Mouse (Mus musculus): ENCODE data around the gene Plpp3. TPM values are rescaled to one million over a fixed set of nuclear protein-coding genes. Genes with fewer than 3 reads are reported as not detected.
A peak's percentile ranks its signal among the peaks of the same experiment; 100 is the strongest.

Plpp3 gene
- polyA plus RNA-seq, 1 experiment: not detected

DNA sequence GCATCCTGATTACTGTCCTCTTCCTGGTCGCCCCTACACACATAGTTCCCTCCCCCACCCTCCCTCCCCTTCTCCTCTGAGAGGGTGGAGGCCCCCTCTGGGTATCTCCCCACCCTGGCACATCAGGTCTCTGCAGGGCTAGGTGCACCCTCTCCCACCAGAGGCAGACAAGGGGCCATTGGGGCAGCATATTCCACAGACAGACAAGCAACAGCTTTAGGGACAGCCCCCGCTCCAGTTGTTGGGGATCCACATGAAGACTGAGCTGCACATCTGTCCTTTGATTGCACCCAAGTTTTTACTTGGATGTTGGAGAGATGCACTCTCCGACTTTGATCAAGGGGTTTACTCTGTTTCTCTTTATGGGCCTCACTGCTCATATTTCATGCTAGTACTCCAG, 43.7 kb upstream of the Plpp3 start:
- Histone ChIP-seq H3K4me1 (ENCODE audit: control insufficient read depth, insufficient read depth, low read length) (peaks cover 7% of the 10 kb centered on the region), H3K4me3 (ENCODE audit: insufficient read depth, low read depth, low read length) (no peak overlapping the region), H3K27ac (ENCODE audit: insufficient read depth, low read depth, low read length) (no peak overlapping the region)
- 93% methylated on average over 3 of the region's 3 CpGs for WGBS
- TF ChIP-seq POLR2A (IDR thresholded peaks at IDR 0.05; ENCODE audit: insufficient read depth, low read depth, low read length) (no peak), CTCF (IDR thresholded peaks at IDR 0.05; ENCODE audit: insufficient read depth, low read depth, low read length) (no peak)

GRCm38 (mm10) chr4:105121081-105121480, 36.1 kb upstream of the Plpp3 start:
- WGBS: 84% methylated on average over 6 of the region's 6 CpGs

DNA sequence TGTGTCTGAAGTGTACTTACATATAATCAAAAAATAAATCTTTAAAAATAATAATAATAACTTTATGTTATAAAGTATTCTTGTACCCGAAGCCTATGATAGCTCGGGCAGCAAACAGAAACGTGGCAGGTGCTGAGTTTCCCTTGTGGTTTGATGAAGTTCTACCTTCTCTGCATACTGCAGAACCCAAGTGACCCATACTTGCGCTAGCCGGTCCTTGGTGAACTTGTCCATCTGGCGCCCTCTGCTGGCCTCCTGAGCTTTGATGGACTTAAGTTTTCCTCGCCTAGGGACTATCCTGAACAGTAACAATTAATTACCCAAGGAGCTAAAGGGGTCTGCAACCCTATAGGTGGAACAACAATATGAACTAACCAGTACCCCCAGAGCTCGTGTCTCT, 34.7 kb upstream of the Plpp3 start:
- no peak for TF ChIP-seq POLR2A (IDR thresholded peaks at IDR 0.05; ENCODE audit: insufficient read depth, low read depth, low read length)
- TF ChIP-seq CTCF (IDR thresholded peaks at IDR 0.05; ENCODE audit: insufficient read depth, low read depth, low read length): 0 out of 2 replicates have a peak, but pooled peaks have one; percentile 10
- WGBS: 53% methylated on average over 8 of the region's 8 CpGs
- no peak overlapping the region for H3K4me3 ChIP-seq (ENCODE audit: insufficient read depth, low read depth, low read length)

More at GRCm38 (mm10) chr4:105121081-105121480, 36.1 kb upstream of the Plpp3 start:
- H3K4me1 ChIP-seq (ENCODE audit: control insufficient read depth, insufficient read depth, low read length): no peaks in the 10 kb centered on the region
- TF ChIP-seq POLR2A (IDR thresholded peaks at IDR 0.05; ENCODE audit: insufficient read depth, low read depth, low read length) (no peak), CTCF (IDR thresholded peaks at IDR 0.05; ENCODE audit: insufficient read depth, low read depth, low read length) (no peak)
- H3K27ac ChIP-seq (ENCODE audit: insufficient read depth, low read depth, low read length): no peak overlapping the region
- H3K4me3 ChIP-seq (ENCODE audit: insufficient read depth, low read depth, low read length): no peak overlapping the region

GRCm38 (mm10) chr4:105129212-105129611, 27.9 kb upstream of the Plpp3 start:
- Histone ChIP-seq H3K4me3 (ENCODE audit: insufficient read depth, low read depth, low read length) (no peak overlapping the region), H3K27ac (ENCODE audit: insufficient read depth, low read depth, low read length) (no peak overlapping the region), H3K4me1 (ENCODE audit: control insufficient read depth, insufficient read depth, low read length) (no peaks in the 10 kb centered on the region)
- TF ChIP-seq POLR2A (IDR thresholded peaks at IDR 0.05; ENCODE audit: insufficient read depth, low read depth, low read length) (no peak), CTCF (IDR thresholded peaks at IDR 0.05; ENCODE audit: insufficient read depth, low read depth, low read length) (no peak)
- 74% methylated on average over 7 of the region's 7 CpGs for WGBS

More for the DNA sequence above, 34.7 kb upstream of the Plpp3 start:
- Histone ChIP-seq H3K27ac (ENCODE audit: insufficient read depth, low read depth, low read length) (no peak overlapping the region), H3K4me1 (ENCODE audit: control insufficient read depth, insufficient read depth, low read length) (no peaks in the 10 kb centered on the region)

DNA sequence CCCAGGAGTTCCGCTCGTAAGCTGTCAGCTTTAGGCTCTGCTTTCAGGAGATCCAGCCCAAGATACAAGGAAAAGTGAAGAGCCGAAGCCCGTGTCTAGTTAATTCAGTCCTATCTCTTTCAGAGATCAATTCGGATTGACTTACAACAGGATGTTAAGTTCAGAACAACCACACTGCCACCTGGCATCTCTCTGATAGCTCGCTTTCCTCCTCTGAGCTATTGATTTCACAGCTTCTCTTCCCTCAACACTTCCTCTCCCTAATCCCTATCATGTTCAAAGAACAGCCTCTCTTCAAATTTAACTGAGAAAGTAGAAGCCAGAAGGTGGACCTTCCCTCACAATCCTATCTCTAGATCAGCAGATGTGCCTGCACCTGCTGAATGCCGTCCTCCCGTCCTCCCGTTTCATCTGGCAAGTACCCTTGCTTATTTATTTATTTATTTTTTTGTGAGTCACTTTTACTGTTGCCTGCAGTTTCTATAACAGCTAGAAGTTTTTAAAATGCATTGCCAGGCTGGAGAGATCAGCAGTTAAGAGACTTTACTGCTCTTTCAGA, 25.3 kb upstream of the Plpp3 start:
- WGBS: 86% methylated on average over 9 of the region's 9 CpGs
- no peak for TF ChIP-seq CTCF (IDR thresholded peaks at IDR 0.05; ENCODE audit: insufficient read depth, low read depth, low read length)
- no peak for TF ChIP-seq POLR2A (IDR thresholded peaks at IDR 0.05; ENCODE audit: insufficient read depth, low read depth, low read length)

DNA sequence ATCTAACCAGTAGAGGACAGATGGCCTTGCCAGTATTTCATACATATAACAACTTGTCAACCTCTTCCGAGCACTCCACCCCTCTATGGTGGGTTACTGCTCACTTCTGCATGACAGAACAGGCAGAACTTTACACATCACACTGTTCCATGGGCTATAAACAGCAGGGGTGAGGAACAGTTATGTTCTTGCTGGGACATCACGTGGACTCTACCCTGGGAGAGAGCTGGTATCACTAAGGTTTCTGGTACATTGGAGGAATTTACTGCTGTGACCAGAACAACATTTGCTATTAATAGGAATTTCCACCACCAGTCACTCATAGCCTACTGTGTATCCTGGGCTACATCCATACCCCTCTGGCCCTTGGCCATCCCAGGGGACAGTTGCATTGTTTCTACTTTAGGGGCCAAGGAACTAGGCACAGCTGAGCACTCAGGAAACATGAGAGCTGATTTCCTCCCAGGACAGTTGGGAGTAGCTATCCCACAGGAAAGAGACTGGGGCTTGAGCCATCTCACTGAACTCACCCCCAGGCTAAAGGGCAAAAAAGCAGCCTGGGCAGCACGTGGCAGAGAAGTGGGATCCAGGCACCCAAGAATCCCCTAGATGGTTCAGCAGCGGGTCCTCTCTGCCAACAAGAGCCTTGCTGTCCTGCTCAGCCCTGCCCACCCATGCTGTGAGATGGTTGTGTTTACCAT, 23.6 kb upstream of the Plpp3 start:
- TF ChIP-seq POLR2A (IDR thresholded peaks at IDR 0.05; ENCODE audit: insufficient read depth, low read depth, low read length): no peak
- no peak for TF ChIP-seq CTCF (IDR thresholded peaks at IDR 0.05; ENCODE audit: insufficient read depth, low read depth, low read length)
- Histone ChIP-seq H3K4me1 (ENCODE audit: control insufficient read depth, insufficient read depth, low read length) (no peaks in the 10 kb centered on the region), H3K4me3 (ENCODE audit: insufficient read depth, low read depth, low read length) (no peak overlapping the region), H3K27ac (ENCODE audit: insufficient read depth, low read depth, low read length) (no peak overlapping the region)
- 89% methylated on average over 4 of the region's 4 CpGs for WGBS

More for the DNA sequence above, 25.3 kb upstream of the Plpp3 start:
- H3K27ac ChIP-seq (ENCODE audit: insufficient read depth, low read depth, low read length): no peak overlapping the region
- no peak overlapping the region for H3K4me3 ChIP-seq (ENCODE audit: insufficient read depth, low read depth, low read length)
- no peaks in the 10 kb centered on the region for H3K4me1 ChIP-seq (ENCODE audit: control insufficient read depth, insufficient read depth, low read length)

GRCm38 (mm10) chr4:105149492-105149891, 7.7 kb upstream of the Plpp3 start:
- WGBS: 79% methylated on average over 7 of the region's 7 CpGs
- Histone ChIP-seq H3K27ac (ENCODE audit: insufficient read depth, low read depth, low read length) (no peak overlapping the region), H3K4me1 (ENCODE audit: control insufficient read depth, insufficient read depth, low read length) (no peaks in the 10 kb centered on the region), H3K4me3 (ENCODE audit: insufficient read depth, low read depth, low read length) (no peak overlapping the region)
- no peak for TF ChIP-seq CTCF (IDR thresholded peaks at IDR 0.05; ENCODE audit: insufficient read depth, low read depth, low read length)
- no peak for TF ChIP-seq POLR2A (IDR thresholded peaks at IDR 0.05; ENCODE audit: insufficient read depth, low read depth, low read length)

- 44% methylated on average over 14 of the region's 14 CpGs for WGBS
- no peak overlapping the region for H3K4me3 ChIP-seq (ENCODE audit: insufficient read depth, low read depth, low read length)
- no peaks in the 10 kb centered on the region; the same call in 1 of the 2 replicates for H3K4me1 ChIP-seq (ENCODE audit: control insufficient read depth, insufficient read depth, low read length)
- no peak overlapping the region for H3K27ac ChIP-seq (ENCODE audit: insufficient read depth, low read depth, low read length)
- no peak for TF ChIP-seq POLR2A (IDR thresholded peaks at IDR 0.05; ENCODE audit: insufficient read depth, low read depth, low read length)
- TF ChIP-seq CTCF (IDR thresholded peaks at IDR 0.05; ENCODE audit: insufficient read depth, low read depth, low read length): no peak
Measured at GRCm38 (mm10) chr4:105151911-105152690, 5.0 kb upstream of the Plpp3 start.

DNA sequence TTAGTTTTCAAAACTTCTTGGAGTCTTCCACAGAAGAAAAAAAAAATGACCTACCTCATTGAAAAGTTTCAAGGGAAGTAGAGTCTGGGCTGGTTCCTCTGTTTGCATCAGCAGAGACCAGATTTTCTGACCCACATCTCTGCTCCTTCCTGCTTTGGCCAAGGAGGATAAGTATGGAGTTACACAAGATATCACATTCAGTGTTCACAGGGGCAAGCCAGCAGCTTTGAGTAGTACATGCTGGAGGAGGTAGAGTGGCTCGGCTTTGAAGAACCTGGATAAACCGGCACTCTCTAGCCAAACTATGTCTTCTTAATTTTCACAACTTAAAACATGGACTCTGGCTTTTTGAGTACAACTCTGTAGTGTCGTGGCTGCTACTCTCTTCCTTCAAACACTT, 3.9 kb upstream of the Plpp3 start:
- Histone ChIP-seq H3K4me3 (ENCODE audit: insufficient read depth, low read depth, low read length) (no peak overlapping the region), H3K4me1 (ENCODE audit: control insufficient read depth, insufficient read depth, low read length) (peaks cover under 1% of the 10 kb centered on the region), H3K27ac (ENCODE audit: insufficient read depth, low read depth, low read length) (no peak overlapping the region)
- 92% methylated on average over 3 of the region's 3 CpGs for WGBS
- no peak for TF ChIP-seq POLR2A (IDR thresholded peaks at IDR 0.05; ENCODE audit: insufficient read depth, low read depth, low read length)
- TF ChIP-seq CTCF (IDR thresholded peaks at IDR 0.05; ENCODE audit: insufficient read depth, low read depth, low read length): no peak

All from olfactory bulb, adult 2 months (tissue).